7 mouse cellular contexts compared by ENCODE assay signal in genomic region chr13:63046206-63047020, GRCm38 (mm10).
DNase-seq lines count a peak whose midpoint lies in the region; ATAC-seq and TF ChIP-seq lines count a peak whose summit lies in the region.

No protein-coding gene starts in this region.

- peak; percentile 79 for DNase-seq in adipocyte (ENCODE audit: low spot score)
- DNase-seq in cerebellum, postnatal 10 days: peak; percentile 86 to 89
- DNase-seq in frontal cortex, postnatal 25 days (ENCODE audit: low spot score in 2 of 2): peak; percentile 58 to 68
- DNase-seq in left cerebral cortex, adult 2 months (ENCODE audit: extremely low spot score in 1 of 2, low spot score in 2 of 2): peak; percentile 64 to 68
- peak; percentile 62 for DNase-seq in midbrain, embryonic 10.5 days (ENCODE audit: low spot score)
- DNase-seq in spleen, adult 12 weeks (ENCODE audit: low spot score): peak; percentile 2

- H3K4me3 ChIP-seq in left cerebral cortex, adult 2 months: no peak overlapping the region
- no peak overlapping the region for H3K4me3 ChIP-seq in midbrain, embryonic 10.5 days

- no peaks in the 10 kb centered on the region for H3K36me3 ChIP-seq in midbrain, embryonic 10.5 days

- H3K4me1 ChIP-seq in midbrain, embryonic 10.5 days: no peaks in the 10 kb centered on the region

- 0 out of 2 replicates have a peak, but pooled peaks cover 3% of the 10 kb centered on the region for H3K9me3 ChIP-seq in midbrain, embryonic 10.5 days (replicated peaks)

- intact Hi-C loops in left cerebral cortex, adult 2 months (cut with DNase I): loop anchor here (1.0 to 10.0 kb wide), 3 partner anchors 122 to 284 kb away; no protein-coding TSS in a partner anchor

- H3K27ac ChIP-seq in left cerebral cortex, adult 2 months: peak overlapping the region; percentile 48
- H3K27ac ChIP-seq in midbrain, embryonic 10.5 days (replicated peaks): no peak overlapping the region; the same call in 1 of the 2 replicates

- no peaks in the 10 kb centered on the region for H3K27me3 ChIP-seq in midbrain, embryonic 10.5 days (ENCODE audit: low read depth, poor library complexity, severe bottlenecking)

- TF ChIP-seq CTCF in left cerebral cortex, adult 2 months (IDR thresholded peaks at IDR 0.05): peak; percentile 81

- peak; percentile 64 for ATAC-seq in inflammation-experienced regulatory T-cells, adult 6 months

- WGBS in midbrain, embryonic 10.5 days: 43% methylated on average over 7 of the region's 7 CpGs

Comparison
In these comparisons a context has a peak if more than half of its experiments do, and no peak if none do; other contexts are left out.
1. DNase-seq: peak in every context shown above with its lines; median percentile 88 in cerebellum, postnatal 10 days; 79 in adipocyte; 66 in left cerebral cortex, adult 2 months; 63 in frontal cortex, postnatal 25 days; 62 in midbrain, embryonic 10.5 days; 2 in spleen, adult 12 weeks.